Mouse (Mus musculus) C2C12 (cell line): Measurements from ENCODE around the gene Cyp2b13.
"Not testable (repeated sequence)": the region's sequence is repeated elsewhere in the genome, so short reads cannot be mapped to it uniquely, and the experiment has no call there.

Experiments used
- CEBPB ChIP-seq: IDR thresholded peaks from one replicate; pipeline ENCODE4 v1.6.1; 2011; ENCODE audit warnings: low read depth, mild to moderate bottlenecking, control low read depth, moderate library complexity
- CTCF ChIP-seq: IDR thresholded peaks from one replicate; pipeline ENCODE4 v1.5.1; 2011; ENCODE audit not compliant: control insufficient read depth, insufficient read depth, insufficient read length
- MAX ChIP-seq: IDR thresholded peaks from one replicate; pipeline ENCODE4 v1.6.1; 2011; ENCODE audit warnings: mild to moderate bottlenecking, control low read depth
- MYOD1 ChIP-seq: IDR thresholded peaks from one replicate; pipeline ENCODE4 v1.6.1; 2011; ENCODE audit warnings: low read depth; ENCODE audit not compliant: control insufficient read depth, insufficient read length
- MYOG ChIP-seq: IDR thresholded peaks from one replicate; pipeline ENCODE4 v1.6.1; 2011; ENCODE audit not compliant: control insufficient read depth, insufficient read length; ENCODE audit errors: extremely low read depth

DNA sequence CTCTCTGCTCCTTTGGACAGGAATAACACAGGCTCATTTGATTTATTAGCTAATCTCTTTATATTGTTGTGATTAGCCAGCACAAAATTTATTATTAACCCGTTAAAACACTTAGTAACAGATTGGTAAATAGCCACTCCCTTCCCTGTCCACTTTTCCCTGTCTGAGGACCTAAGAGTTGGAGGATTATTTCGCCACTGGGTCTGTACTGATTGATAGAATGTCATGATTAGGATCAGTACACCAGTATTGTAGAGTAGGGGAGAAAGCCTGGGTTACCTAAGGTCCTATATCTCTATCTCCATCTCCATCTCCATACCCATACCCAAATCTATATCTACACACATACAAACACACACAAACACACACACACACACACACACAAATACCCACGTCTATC lies 82.4 kb downstream of the Cyp2b13 start:
- TF ChIP-seq CTCF, MYOD1, MYOG, CEBPB, MAX: not testable (repeated sequence)
